Mouse (Mus musculus) heart, adult 11 months (tissue): Measurements from ENCODE around the gene AC141477.1.

Experiments used
- DNase-seq: peaks from one replicate; pipeline ENCODE4 v3.0.0; 2022

AC141477.1 gene

GRCm38 (mm10) chr10:76392596-76392995 is 47.6 kb downstream of the AC141477.1 start:
- no peak for DNase-seq

DNA sequence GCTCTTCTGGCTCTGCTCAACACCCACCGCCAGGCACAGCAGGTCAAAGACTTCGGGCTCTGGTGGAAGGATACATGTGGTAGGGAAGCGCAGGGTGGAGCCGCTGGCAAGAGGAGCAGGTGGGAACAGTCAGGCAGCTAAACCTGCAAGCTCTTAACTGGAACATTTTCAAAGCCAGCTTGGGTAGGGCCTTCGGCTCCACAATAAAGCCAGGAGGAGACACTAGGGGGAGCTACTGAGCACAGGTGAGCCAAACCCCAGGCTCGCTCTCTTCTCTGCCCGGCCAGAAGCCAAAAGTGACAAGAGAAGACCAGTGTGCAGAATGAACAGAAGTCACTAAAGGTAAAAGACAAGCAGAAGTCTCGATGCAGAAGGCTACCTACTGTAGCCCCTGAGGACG is 48.5 kb downstream of the AC141477.1 start:
- no peak for DNase-seq

DNA sequence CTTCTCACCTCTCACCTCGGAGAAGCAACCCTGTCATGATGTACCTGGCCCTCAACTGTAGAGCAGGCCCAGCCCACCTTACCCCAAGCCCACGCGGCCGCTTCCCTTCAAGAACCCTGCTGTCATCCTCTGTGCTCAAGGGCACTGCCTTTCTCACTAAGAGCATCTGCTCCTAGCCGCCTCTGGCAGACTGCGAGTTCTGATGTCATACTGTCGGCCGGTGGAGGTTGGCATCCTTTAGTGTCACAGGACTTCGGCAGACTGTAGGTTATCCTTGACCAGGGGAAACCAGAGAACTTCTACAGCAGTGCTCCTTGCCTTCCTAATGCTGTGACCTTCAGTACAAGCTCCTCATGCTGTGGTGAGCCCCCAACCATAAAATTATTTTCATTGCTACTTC is 49.1 kb downstream of the AC141477.1 start:
- DNase-seq: no peak
